Mouse (Mus musculus): Measurements from ENCODE around the gene Myo10. TPM values are rescaled to one million over a fixed set of nuclear protein-coding genes. Genes with fewer than 3 reads are reported as not detected.

Gene Myo10
- total RNA-seq (2022), result 10 to 100 TPM; 59.0 to 68.5 (median 62.0) TPM

GRCm38 (mm10) chr15:25622200-25622866, at the start of gene Myo10:
Myo10 (plus strand) TSS chr15:25622525.
- peak; percentile 100 for DNase-seq

GRCm38 (mm10) chr15:25573113-25573512, 49.2 kb upstream of the Myo10 start:
- DNase-seq, result no peak

DNA sequence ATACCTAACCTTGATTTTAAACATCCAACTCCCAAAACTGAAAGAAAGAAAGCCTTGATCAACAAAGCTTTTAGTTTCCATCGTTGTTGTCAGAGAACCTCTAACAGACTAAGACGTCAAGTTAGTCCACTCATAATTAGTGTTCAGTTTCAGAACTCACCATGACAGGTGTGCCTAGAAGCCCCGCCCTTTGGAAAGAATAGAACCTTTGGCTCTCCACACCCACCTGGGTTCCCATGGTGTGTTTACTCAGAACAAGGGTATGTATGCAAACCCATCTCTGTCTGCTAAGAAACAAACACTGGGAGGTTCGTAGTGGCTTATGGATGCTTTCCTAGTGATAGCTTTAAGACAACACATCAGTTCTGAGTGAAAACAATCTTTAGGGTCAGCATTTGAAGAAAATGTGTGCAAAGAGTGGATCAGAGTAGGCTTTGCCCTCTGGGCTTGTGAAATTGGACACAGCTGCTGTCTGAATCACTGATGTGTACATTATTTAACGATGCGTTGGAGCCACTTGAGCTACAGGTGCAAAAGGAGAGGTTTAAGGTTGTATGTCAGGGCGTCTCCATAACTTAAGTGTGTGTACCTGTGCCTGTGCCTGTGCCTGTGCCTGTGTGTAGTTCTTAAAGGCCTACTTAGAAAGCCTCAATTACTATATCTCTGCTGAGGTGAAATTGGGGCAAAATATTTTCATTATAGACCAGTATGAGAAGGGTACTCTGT, 48.3 kb upstream of the Myo10 start:
- DNase-seq, result no peak

GRCm38 (mm10) chr15:25577327-25578051, 44.8 kb upstream of the Myo10 start:
- DNase-seq, result peak; percentile 69

DNA sequence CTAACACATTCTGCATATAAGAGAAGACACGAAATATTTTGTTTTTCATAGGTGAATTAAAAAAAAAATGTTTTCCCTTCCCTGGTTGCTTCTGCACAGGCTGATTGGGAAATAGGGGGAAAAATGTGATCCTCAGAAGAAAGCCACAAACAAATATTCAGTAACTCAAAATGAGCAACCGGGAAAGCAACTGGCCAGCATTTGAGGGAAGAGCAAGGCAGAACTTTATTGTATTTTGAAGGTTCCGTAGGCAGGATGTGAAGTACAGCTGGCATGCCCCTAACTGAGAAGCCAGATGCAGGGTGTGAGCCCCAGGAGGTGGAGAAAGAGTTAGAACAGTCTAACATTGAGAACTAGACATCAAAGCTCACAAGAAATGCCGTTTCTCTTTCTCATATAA, 44.0 kb upstream of the Myo10 start:
- DNase-seq, result no peak

DNA sequence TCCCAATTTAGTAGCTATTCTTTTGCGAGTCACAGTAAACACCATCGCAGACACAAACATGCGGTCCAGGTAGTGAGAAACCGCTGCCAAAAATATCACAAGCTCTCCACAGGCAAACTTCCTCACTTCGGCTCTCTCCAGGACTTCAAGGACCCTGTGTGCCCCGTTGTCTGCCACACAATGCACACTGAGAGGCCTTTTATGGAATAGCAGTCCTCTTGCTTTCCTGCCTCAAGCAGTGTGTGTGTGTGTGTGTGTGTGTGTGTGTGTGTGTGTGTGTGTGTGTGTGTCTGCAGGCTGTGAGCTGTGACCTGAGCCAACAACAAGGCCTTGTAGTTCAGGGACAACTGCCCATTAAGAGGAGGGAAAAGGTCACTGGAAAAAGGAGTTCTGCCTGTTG, 41.6 kb upstream of the Myo10 start:
- peak; percentile 74 for DNase-seq

DNA sequence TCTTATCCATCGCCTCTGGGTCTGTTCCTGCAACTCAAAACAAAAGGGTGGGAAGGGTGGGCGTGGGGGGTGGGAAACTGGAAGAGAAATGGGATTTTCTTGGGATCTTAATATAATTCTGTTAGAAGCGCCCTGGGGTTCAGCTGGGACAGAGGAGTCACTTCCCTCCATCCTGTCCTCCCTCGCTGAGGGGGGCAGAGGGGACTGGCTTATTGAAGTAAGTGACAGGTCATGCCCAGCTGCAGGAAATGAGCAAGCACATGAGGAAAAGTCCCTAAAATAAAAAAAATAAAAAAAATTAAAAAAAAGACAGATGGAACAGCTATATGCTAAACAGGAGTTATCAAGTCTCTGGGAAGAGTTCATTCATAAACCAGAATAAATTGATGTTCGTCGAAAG, 40.3 kb upstream of the Myo10 start:
- DNase-seq, result no peak

- no peak for DNase-seq
These were observed 39.0 kb upstream of the Myo10 start for GRCm38 (mm10) chr15:25583361-25583760.

DNA sequence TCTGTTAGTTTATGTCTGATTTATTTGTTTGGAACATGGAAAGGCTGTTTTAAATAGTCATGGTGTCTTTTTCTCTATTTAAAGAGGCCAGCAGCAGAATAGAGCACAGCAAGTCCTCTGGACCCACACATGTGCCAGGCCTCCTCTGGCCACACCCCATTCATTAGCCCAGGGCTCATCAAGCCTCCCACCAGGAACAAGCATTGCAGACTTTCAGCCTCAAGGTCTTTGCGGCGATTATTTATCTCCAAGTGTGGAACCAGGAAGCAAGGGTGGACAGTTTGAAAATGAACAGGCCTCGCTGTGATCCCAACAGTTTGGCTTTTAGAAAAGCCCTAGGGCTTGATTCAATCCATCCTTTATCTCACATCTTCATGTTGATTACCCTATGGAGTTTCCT, 35.5 kb upstream of the Myo10 start:
- peak; percentile 29 for DNase-seq

GRCm38 (mm10) chr15:25587943-25588342, 34.4 kb upstream of the Myo10 start:
- no peak for DNase-seq

GRCm38 (mm10) chr15:25589318-25589902, 32.9 kb upstream of the Myo10 start:
- DNase-seq, result no peak

DNA sequence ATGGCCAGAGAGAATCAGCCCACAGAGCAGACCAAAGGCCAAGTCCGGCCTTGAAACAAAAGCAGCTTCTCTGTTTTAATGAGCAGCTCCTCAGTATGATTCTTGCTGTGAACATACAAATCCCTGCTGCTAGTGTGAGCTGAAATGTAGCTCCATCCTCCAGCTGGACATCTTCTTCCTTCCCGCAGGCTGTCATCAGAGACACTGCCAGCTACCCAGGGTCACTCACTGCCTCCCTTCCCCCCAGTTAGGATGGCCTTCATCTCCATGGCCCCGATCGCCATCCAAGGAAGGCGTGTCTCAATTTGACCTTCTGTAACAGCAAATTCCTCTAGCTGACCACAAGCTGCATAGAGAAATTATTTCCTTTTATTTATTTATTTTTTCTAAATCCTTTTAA, 32.4 kb upstream of the Myo10 start:
- peak; percentile 89 for DNase-seq

DNA sequence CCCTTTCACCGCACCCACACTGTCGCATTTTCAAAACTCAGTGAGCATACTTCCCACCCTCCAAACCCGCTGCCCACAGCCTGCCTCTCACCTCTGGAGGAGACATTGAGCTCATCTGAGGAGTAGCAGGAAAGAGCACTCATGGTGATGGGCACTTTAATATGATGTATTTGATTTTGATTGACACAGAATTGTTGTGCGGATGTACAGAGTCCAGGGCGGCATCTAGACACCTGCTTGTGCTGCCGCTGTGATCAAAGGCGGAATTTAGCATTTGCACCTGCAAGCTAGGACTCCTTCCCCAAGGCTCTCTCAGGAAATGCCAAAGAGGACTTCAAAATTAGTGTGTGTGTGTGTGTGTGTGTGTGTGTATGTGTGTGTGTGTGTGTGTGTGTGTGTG, 31.4 kb upstream of the Myo10 start:
- DNase-seq, result no peak

- DNase-seq, result no peak
These were observed 30.4 kb upstream of the Myo10 start for GRCm38 (mm10) chr15:25591964-25592363.

DNA sequence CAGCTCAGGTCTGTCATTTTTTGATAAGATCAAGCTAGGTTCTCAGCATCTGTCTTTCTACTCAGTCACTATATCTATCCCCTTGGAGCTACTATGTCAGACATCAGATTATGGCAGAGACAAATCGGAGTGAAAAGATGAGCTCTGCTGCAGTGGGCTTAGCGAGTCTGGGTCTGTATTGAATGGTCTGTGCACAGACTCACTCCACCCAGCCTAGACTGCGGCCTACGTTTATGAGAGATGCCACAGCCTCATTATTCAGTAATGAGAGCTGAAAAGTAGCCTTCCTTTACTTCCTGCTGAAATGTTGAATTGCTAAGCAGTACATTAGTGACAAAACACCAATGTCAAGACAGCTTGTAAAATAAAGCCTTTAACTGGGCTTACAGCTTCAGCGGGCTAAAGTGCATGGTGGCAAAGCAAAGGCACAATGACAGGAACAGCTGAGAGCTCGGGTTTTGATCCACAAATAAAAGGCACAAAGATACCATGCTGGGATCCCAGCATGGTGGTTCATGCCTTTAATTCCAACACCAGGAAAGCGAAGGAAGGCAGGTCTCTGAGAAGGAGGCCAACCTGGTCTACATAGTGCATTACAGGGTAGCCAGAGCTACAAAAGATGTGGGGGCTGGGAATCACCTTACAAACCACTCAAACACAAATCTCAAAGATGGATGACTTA, 28.7 kb upstream of the Myo10 start:
- no peak for DNase-seq

DNA sequence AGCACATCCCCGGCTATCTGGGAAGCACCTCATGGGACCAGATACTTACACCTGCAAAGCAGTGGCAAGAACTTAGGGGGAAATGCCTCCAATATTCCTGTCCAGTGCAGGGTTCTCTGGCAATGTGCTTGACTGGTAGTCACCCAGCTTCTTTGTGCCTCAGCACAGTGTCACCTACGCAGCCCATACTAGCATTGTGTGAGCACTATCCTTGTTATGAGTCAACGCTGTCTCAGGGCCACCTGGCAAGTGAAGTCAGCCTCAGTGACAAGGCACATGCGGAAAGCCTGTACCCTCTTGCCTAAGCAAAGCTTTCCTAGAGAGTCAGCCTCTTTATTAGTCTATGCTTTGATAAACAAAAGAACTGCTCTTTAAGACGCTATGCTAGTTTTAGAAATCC, 24.0 kb upstream of the Myo10 start:
- DNase-seq, result peak; percentile 42

- no peak for DNase-seq
These were observed 20.0 kb upstream of the Myo10 start for GRCm38 (mm10) chr15:25602306-25602705.

DNA sequence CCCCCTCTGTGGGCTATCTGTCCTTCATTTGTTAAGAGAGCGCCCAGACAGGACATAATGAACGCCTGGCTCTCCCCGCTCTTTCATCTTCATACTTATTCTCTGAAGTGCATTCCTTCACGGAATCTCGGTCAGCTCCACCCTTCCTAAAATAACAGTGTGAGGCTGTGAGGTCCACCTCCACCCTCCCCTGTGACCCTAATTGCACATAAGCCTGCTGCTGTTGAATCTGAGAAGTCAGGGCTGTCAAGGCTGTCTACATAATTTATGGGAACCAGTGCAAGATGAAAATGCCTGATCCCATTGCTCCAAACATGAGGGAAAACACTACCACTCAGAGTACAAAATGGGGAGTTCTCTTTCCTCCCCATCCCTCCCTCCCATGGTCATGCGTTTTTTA, 19.0 kb upstream of the Myo10 start:
- DNase-seq, result no peak

DNA sequence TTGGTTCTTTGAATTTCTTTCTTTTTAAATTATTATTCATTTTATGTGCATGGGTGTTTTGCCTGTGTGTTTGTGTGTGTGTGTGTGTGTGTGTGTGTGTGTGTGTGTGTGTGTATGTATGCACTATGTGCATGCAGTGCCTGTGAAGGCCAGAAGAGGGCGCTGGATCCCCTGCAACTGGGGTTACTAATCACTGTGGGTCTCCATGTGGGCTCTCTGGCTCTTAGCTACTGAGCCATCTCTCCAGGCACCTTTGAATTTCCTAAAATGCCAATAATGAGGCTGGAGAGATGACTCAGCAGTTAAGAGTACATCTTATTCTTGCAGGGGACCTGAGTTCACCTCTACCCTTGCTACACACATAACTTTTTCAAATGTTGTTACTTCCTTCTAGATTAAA, 18.1 kb upstream of the Myo10 start:
- no peak for DNase-seq

GRCm38 (mm10) chr15:25605376-25605775, 16.9 kb upstream of the Myo10 start:
- no peak for DNase-seq

DNA sequence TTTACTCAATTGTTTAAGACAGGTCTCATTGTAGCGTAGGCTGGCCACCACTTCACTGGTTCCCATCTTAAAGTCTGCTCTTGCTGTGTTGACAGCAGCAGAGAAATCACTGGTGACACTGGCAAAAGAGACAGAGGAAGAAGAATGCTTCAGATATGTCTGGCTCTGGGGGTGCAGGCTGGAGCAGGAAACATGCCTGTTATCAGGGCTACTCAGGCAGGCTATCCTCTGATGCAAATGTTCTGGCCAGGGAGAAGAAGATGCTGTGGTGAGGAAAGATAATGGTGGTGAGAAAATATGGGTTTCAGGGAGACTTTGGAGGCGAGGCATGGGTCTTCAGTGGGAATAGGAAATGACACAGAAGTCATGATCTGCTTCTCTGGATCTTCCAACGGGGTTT, 13.6 kb upstream of the Myo10 start:
- no peak for DNase-seq

GRCm38 (mm10) chr15:25609253-25609652, 13.1 kb upstream of the Myo10 start:
- no peak for DNase-seq

- DNase-seq, result no peak
These were observed 11.1 kb upstream of the Myo10 start for GRCm38 (mm10) chr15:25611178-25611577.

Data from adrenal gland, adult 8-10 months (tissue).